Mouse (Mus musculus): ENCODE measurements around the gene Chsy1.
"Not testable (repeated sequence)": the region's sequence is repeated elsewhere in the genome, so short reads cannot be mapped to it uniquely, and the experiment has no call there.

The Chsy1 gene

GRCm38 (mm10) chr7:66179120-66179581 lies 69.8 kb downstream of the Chsy1 start:
- DNase-seq, result peak in 1 of 2 experiments; percentile 23

DNA sequence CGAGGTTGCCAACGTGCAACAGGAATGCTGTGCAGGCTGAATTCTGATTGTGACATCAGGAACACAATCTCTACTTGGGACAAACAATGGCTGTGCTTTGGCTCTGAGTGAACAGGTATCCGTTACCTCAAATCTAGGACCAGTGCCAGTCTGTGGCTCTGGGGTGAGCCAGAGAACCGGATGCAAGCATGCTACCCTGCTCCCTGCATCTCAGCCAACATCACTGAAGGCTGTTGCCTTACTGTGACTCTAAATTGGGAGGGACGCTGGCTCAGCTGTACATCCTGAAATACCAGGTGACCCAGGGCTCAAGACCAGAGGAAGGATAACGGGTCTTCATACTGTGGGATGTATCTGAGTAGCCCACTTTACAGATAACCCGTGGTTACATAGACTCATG lies 70.4 kb downstream of the Chsy1 start:
- DNase-seq, result no peak

- DNase-seq, result no peak
These were observed 70.9 kb downstream of the Chsy1 start for GRCm38 (mm10) chr7:66180260-66180659.

DNA sequence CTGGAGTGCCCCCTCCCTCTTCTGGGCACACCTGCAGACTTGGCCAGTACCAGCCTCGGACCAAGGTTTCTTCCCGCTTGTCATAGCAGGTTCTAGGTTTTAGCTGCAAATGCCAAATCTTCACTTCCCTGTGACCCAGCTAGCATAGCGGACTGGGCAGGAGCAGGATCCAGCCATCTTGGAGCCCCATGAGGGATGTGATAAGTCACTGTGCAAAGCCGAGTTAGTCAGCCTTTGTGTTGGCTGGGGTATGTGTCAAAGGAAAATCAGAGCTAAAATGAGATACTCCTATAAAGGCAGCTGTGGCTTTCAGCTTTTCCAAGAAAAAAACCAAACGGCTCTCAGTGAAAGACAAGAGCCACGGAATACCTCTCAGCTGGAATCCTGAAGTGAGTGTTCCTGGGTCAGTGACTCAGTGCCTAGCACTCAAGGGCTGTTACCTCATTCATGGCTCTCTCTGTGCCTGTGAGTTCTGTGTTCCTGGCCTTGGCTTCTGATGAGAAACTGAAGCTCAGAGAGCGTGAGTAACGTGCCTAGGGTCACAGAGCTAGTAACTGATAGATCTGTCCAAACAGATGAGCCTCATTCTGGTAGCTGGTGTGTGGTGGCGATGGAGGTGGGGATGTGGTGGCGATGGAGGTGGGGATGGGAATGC lies 71.5 kb downstream of the Chsy1 start:
- DNase-seq, result no peak

- no peak for DNase-seq
These were observed 72.9 kb downstream of the Chsy1 start for GRCm38 (mm10) chr7:66182075-66182715.

GRCm38 (mm10) chr7:66183404-66183803 lies 74.1 kb downstream of the Chsy1 start:
- DNase-seq, result no peak

- DNase-seq, result no peak
These were observed 74.7 kb downstream of the Chsy1 start for GRCm38 (mm10) chr7:66184026-66184425.

DNA sequence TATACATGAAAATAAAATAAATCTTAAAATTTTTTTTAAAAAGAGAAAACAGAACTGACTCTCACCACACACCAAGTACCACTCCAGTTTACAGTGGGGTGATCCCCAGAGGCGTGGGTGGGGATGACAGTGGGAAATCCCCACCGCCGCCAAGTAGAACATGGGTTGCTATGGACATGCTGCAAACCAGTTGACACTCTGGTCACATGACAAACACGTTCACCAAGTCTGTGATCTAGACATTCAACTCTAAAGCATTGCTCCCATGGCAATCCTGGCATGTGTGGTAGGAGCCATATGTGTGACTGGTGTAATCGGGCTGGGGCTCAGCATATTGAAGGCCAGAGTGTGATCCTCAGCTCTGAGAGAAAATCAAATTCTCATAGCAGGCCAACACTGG lies 76.1 kb downstream of the Chsy1 start:
- DNase-seq, result no peak

GRCm38 (mm10) chr7:66187581-66188231 lies 78.4 kb downstream of the Chsy1 start:
- no peak for DNase-seq

DNA sequence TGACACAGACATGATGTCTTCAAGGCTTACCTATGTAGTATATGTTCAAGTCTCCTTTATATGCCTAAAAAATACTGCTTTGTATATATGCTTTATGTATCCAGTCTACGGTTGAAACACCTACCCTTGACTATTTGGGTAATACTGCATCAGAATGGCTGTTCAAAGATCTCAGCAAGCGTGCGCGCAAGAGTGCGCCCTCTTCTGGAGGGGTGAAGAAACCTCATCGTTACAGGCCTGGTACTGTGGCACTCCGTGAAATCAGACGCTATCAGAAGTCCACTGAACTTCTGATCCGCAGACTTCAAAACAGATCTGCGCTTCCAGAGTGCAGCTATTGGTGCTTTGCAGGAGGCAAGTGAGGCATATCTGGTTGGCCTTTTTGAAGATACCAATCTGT lies 81.1 kb downstream of the Chsy1 start:
- DNase-seq, result not testable (repeated sequence)

GRCm38 (mm10) chr7:66194511-66194910 lies 85.2 kb downstream of the Chsy1 start:
- DNase-seq, result peak in 1 of 2 experiments; percentile 27

GRCm38 (mm10) chr7:66195881-66196280 lies 86.6 kb downstream of the Chsy1 start:
- DNase-seq, result no peak

DNA sequence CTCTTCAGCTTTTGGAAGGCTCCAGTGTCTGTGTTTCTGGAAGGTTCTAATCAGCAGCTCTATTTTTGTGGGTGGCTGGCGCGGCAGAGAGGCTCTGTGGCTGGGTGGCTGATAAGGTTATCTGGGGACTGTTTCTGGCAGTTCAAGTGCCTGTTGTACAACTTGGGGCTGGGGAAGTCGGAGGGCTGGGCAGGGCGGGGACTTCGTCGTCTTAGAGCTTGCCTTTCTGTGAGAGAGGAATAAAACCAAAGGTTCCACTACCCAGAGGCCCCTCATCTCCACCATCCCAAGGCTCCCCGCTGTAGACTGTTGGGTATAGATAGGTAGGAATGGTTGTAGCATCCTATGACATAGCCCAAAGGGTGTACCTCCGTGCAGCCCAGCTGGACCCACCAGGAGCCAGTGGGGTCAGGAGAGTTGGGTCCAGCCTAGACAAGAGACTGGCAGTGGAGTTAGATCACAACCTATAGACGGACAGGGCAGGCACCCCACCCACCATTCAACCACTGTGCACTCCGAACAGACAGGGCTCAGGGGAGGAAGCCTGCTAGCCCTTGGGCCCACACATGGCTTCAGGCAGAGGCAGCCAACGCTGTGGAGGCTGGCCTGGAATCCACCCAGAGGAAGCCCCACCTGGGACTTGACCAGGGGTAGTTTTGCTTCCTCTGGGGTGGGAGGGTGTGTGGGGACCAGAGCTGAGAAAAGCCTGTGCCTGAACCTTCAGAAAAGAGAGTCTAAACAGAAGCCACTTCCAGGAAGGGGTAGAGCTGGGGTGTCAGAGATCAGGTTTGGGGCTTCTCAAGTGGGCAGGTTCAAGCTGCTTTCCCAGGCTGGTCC lies 87.5 kb downstream of the Chsy1 start:
- DNase-seq, result peak in 1 of 2 experiments; percentile 25

GRCm38 (mm10) chr7:66198416-66198815 lies 89.1 kb downstream of the Chsy1 start:
- DNase-seq, result no peak

GRCm38 (mm10) chr7:66199391-66199831 lies 90.1 kb downstream of the Chsy1 start:
- no peak for DNase-seq

GRCm38 (mm10) chr7:66200383-66200782 lies 91.1 kb downstream of the Chsy1 start:
- no peak for DNase-seq

DNA sequence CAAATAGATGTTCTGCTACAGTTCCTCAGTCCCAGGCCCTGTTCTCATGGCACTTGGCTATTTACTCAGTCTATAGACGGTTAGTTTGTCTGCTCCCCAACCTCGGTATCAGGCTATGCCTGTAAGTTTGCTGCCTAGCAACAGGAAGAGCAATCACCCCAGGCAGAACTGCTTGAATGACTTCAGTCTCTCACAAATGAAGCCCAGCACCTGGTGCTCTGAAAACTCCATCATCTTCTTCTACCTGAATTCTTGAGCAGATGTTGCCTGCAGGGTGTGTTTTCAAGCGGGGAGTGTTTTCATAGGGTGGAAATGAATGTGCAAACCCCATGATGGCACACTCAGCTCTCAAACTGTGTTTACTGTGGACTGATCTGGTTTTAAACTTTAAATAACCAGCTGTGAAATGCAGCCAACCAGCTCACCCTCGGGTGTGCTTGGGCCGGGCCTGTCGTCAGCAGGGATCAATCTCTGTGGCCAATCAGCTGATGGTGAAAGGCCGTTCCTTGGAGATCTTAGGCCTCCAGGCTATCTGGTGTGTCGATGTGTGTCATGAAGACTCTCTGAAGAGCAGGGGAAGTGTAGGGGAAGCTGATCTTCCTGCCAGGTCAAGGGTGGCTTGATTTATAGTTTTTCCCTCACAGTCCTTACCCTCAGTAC lies 91.6 kb downstream of the Chsy1 start:
- no peak for DNase-seq

GRCm38 (mm10) chr7:66201657-66202056 lies 92.3 kb downstream of the Chsy1 start:
- no peak for DNase-seq

DNA sequence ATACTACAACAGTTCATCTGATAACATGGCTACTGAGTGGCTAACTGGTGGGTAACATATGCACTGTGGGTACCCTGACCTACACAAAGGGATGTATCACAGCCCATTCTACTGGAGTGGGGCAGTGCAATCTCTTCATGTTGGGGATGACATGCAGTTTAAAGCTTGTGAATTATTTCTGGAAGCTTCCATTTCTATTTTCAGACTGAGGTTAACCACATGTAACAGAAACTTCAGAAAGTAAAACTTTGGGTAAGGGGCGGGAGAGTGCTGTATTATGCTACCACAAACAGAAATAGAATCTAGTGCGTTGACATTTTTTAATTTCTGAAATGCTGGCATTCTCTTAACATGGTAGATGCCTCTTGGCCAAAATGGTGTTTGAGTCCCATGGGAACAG lies 100.6 kb downstream of the Chsy1 start:
- DNase-seq, result no peak

- DNase-seq, result no peak
These were observed 103.6 kb downstream of the Chsy1 start for GRCm38 (mm10) chr7:66212887-66213286.

DNA sequence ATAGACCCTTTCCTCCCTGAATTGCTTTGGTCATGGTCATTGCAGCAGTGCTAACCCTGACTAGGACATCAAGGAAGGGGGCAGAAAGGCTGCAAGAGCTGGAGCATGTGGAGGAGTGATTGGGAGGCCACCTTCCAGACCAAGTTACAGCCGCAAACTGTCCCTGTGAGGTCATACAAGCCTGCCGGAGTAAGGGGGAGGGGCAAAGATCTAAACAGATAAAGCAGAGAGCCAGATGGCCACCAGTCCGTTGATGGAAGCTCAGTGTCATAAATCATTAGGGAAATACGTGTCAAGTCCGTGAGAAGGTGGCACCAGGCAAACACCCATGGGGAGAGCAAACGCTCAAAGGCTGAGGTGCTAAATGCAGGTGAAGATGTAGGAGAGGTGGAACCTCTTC lies 105.2 kb downstream of the Chsy1 start:
- DNase-seq, result no peak

DNA sequence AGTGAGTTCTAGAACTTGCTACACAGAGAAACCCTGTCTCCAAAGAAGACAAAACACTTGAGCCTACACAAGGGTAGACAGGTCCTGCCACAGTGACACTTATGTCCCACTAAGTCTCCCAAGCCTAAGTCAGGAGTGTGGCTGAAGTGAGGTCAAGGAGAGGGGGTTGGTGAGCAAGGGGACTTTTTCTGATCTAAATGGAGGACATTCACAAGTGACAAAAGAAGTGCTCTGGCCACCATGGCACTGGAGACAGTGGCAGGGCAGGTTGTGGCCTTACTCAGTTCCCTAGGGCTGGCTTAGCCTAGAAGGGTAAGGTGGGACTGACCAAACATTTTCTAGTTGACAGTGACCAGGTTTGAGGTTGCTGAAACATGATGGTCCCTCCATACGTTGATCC lies 106.6 kb downstream of the Chsy1 start:
- DNase-seq, result no peak

DNA sequence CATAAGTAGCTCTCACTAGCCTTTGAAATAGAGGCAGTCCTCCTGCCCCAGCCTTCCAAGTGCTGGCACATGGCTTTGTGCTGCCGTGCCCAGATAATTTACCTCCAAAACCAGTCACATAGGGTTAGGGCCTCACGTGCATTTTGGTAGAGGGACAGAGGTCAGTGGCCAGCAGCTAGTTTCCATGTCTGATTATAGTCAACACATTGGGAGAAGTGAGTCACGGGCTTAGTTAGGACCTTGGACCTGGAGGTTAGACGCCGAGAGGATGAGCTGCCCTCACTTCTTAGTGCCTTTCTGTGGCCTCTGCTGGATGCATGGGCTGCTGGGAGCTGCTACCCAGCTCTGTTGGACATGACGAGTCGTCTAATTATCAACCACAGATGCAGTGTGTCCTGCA lies 107.7 kb downstream of the Chsy1 start:
- no peak for DNase-seq
